Mouse (Mus musculus) intestine, embryonic 15.5 days (tissue): ENCODE measurements around the gene Ntn4. TPM values are rescaled to one million over a fixed set of nuclear protein-coding genes. Genes with fewer than 3 reads are reported as not detected.

Experiments
- ATAC-seq: fragments of 200-750 bp; cut with Nextera tagmentation; 2 replicates; pipeline ENCODE4 v1.8.0; 2017; ENCODE audit warnings: moderate TSS enrichment, moderate library complexity
- H3K27ac ChIP-seq: fragments of 300-500 bp; sonication (generic); 2 replicates; pipeline ENCODE4 v1.5.1; 2015; ENCODE audit warnings: mild to moderate bottlenecking, inconsistent platforms
- H3K27me3 ChIP-seq: fragments of 300-500 bp; sonication (generic); replicated peaks from 2 replicates; pipeline ENCODE4 v1.6.1; 2015; ENCODE audit warnings: inconsistent platforms
- H3K36me3 ChIP-seq: fragments of 300-500 bp; sonication (generic); 2 replicates; pipeline ENCODE4 v1.6.1; 2015; ENCODE audit warnings: inconsistent platforms
- H3K4me1 ChIP-seq: fragments of 300-500 bp; sonication (generic); replicated peaks from 2 replicates; pipeline ENCODE4 v1.6.1; 2015; ENCODE audit warnings: inconsistent platforms
- H3K4me2 ChIP-seq: fragments of 300-500 bp; sonication (generic); replicated peaks from 2 replicates; pipeline ENCODE4 v1.6.1; 2015; ENCODE audit warnings: mild to moderate bottlenecking, inconsistent platforms
- H3K4me3 ChIP-seq: fragments of 300-500 bp; sonication (generic); replicated peaks from 2 replicates; pipeline ENCODE4 v1.5.1; 2015; ENCODE audit warnings: inconsistent platforms
- H3K9ac ChIP-seq: fragments of 300-500 bp; sonication (generic); 2 replicates; pipeline ENCODE4 v1.6.1; 2015; ENCODE audit warnings: inconsistent platforms
- H3K9me3 ChIP-seq: fragments of 300-500 bp; sonication (generic); 2 replicates; pipeline ENCODE4 v1.6.1; 2016; ENCODE audit warnings: inconsistent platforms
- WGBS: fragments of 180-500 bp; shearing (Covaris S2); methylation state at CpG from one replicate; pipeline ENCODE4 v1.1.7; 2015; 5-methylcytosine and 5-hydroxymethylcytosine counted together
- polyA plus RNA-seq: library from polyadenylated mRNA; unstranded; fragments of >200 nt; fragmentation: Nextera tagmentation; extraction: Ambion mirVana; gene quantifications from 2 replicates; pipeline ENCODE4 v1.2.1, GENCODE M21; 2015

The Ntn4 gene
- polyA plus RNA-seq, 1 experiment from 2014 or later = 0.29 TPM

DNA sequence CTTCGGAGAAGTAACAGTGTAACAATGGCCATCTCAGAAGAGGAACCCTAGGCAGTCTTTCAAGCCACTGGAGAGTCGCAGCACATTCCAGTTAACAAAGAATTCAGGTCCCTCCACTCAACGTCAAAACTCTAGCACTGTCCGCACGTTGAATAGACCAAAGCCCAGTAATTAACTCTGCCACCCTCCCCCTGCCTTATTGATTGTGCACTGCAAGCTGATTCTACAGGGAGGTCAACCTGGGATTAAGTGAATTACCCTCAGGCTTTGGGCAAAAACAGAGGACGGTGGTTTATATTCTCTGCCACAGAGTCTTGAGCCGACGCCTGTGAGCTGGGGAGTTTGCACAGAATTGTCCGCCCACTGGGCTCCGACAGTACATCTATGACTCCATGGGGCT lies 115.7 kb downstream of the Ntn4 start:
- no peak overlapping the region for H3K9ac ChIP-seq
- no peak for ATAC-seq
- H3K4me2 ChIP-seq = no peak overlapping the region
- H3K4me1 ChIP-seq = no peaks in the 10 kb centered on the region
- 60% methylated on average over 10 of the region's 10 CpGs for WGBS
- H3K9me3 ChIP-seq = no peaks in the 10 kb centered on the region
- no peak overlapping the region for H3K27ac ChIP-seq
- no peak overlapping the region for H3K4me3 ChIP-seq
- H3K36me3 ChIP-seq = no peaks in the 10 kb centered on the region
- no peaks in the 10 kb centered on the region for H3K27me3 ChIP-seq

DNA sequence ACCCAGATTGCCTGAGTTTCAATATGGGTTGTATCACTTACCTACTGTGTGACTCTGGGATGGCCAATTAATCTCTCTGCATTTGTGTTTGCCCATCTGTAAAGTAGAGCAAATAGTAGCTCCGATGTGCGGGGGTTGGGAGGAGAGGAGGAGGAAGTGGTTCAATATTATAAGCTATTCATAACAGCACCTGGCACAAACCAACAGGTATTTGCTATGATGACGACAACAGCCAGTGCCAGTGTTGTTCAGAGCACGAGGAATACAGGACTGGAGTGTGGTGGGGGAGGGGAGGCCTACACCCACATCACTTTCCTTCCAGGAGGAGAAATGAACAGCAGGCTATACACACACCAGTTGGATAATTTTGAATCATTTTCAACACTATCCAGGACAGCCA lies 119.2 kb downstream of the Ntn4 start:
- Histone ChIP-seq H3K27me3 (no peaks in the 10 kb centered on the region), H3K4me1 (no peaks in the 10 kb centered on the region), H3K36me3 (no peaks in the 10 kb centered on the region), H3K4me3 (no peak overlapping the region), H3K4me2 (no peak overlapping the region), H3K27ac (no peak overlapping the region), H3K9ac (no peak overlapping the region), H3K9me3 (no peaks in the 10 kb centered on the region)
- 45% methylated on average over 4 of the region's 4 CpGs for WGBS
- peak; percentile 69 for ATAC-seq

DNA sequence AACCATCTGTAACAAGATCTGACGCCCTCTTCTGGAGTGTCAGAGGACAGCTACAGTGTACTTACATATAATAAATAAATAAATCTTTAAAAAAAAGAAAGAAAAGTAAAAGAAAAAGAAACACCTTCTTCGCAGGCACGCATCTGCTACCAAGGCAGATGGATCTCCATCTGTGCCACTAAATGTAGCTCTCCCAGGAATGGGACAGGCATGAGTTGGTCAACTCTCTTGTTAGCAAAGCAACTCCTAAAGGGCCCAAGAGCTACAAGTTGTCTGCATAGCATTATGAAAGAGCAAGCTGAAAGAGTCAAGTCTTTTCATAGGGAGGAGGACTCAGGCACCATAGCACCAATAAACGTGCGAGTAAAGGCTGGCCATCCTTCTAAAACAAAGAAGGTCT lies 119.9 kb downstream of the Ntn4 start:
- WGBS = 83% methylated on average over 5 of the region's 5 CpGs
- H3K4me1 ChIP-seq = no peaks in the 10 kb centered on the region
- H3K9me3 ChIP-seq = no peaks in the 10 kb centered on the region
- H3K9ac ChIP-seq = no peak overlapping the region
- H3K36me3 ChIP-seq = no peaks in the 10 kb centered on the region
- H3K4me3 ChIP-seq = no peak overlapping the region
- no peak overlapping the region for H3K4me2 ChIP-seq
- H3K27ac ChIP-seq = no peak overlapping the region
- H3K27me3 ChIP-seq = no peaks in the 10 kb centered on the region
- ATAC-seq = no peak

DNA sequence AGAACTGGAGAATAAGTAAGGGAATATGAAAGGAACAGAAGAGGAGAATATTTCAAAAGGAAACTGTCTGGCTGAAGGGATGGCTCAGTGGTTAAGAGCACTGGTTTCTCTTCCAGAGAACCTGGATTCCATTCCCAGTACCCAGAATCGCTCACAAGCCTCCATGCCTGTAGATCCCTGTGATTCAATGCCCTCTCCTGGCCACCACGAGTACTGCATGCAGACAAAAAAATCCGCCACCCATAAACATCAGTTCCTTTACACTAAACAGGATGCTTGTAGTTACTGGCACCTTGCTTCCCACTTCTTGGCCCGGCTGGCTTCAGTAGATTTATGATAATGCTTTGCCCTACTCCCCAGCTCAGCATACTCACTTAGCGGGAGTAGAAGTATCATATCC lies 122.6 kb downstream of the Ntn4 start:
- H3K4me2 ChIP-seq = no peak overlapping the region
- H3K9ac ChIP-seq = no peak overlapping the region
- no peaks in the 10 kb centered on the region for H3K9me3 ChIP-seq
- H3K4me1 ChIP-seq = no peaks in the 10 kb centered on the region
- H3K27ac ChIP-seq = no peak overlapping the region
- 35% methylated on average over 5 of the region's 5 CpGs for WGBS
- no peaks in the 10 kb centered on the region for H3K27me3 ChIP-seq
- H3K4me3 ChIP-seq = no peak overlapping the region
- no peak for ATAC-seq
- H3K36me3 ChIP-seq = no peaks in the 10 kb centered on the region

DNA sequence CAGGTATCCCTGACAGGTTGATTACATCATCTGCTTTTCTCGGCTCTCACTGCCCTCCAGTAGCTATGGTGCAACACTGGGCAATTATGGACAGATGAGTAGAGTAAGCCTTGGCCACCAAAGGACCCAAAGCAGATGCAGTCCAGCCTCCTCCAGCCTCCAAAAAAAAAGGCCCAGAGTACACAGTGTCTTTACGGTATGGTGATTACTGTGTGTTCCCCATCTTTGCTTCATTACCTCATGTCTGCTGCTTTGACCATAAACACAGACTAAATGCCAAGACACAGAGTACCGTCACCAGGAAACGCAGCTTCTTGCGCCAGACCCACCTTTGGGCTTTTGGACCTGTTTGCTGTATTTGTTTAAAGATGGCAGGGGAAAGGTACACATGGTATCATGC lies 125.7 kb downstream of the Ntn4 start:
- Histone ChIP-seq H3K4me3 (no peak overlapping the region), H3K36me3 (no peaks in the 10 kb centered on the region), H3K27ac (no peak overlapping the region), H3K4me2 (no peak overlapping the region), H3K9me3 (no peaks in the 10 kb centered on the region), H3K9ac (no peak overlapping the region), H3K4me1 (no peaks in the 10 kb centered on the region), H3K27me3 (no peaks in the 10 kb centered on the region)
- no peak for ATAC-seq
- WGBS = 91% methylated on average over 5 of the region's 5 CpGs

DNA sequence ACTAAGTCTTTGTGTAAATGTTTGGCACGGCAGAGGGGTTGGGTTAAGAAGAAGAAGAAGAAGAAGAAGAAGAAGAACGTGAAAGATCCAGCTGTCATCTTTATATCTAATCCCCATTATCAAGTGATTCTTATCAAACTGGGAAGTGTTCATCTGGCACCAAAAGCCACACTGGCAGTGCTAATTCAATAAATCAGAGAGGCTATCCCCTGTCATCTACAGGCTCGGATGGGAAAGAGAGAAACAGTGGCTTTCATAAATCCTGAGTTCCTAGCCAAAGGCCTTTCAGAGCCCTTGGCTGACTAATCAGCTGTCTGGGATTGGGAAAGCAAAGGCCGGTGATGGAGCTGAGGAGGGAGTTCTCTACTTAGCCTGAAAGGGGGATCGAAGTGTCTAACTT lies 126.8 kb downstream of the Ntn4 start:
- no peak for ATAC-seq
- no peak overlapping the region for H3K4me3 ChIP-seq
- WGBS = 68% methylated on average over 5 of the region's 5 CpGs
- H3K27me3 ChIP-seq = no peaks in the 10 kb centered on the region
- no peak overlapping the region for H3K27ac ChIP-seq
- no peaks in the 10 kb centered on the region for H3K36me3 ChIP-seq
- no peak overlapping the region for H3K4me2 ChIP-seq
- no peaks in the 10 kb centered on the region for H3K4me1 ChIP-seq
- no peak overlapping the region for H3K9ac ChIP-seq
- H3K9me3 ChIP-seq = no peaks in the 10 kb centered on the region

DNA sequence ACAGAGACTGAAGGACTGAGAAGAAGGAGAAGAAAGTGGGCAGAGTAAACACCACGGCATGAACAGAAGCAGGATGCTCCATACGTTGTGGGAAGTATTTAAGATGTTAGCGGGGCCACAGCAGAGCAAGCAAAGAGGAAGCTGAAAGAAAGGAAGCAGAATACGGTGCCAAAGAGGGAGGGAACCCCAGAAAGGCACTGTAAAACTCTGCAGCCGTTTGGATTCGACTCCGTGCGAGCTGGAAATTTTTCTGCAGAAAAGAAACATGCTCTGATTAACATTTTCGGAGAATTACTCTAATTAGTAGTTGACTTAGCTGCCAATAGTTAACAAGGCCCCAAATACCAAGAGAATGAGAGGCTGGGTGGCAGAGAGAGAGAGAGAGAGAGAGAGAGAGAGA lies 127.7 kb downstream of the Ntn4 start:
- no peaks in the 10 kb centered on the region for H3K4me1 ChIP-seq
- H3K9ac ChIP-seq = no peak overlapping the region
- H3K4me3 ChIP-seq = no peak overlapping the region
- H3K9me3 ChIP-seq = no peaks in the 10 kb centered on the region
- no peak overlapping the region for H3K4me2 ChIP-seq
- no peak for ATAC-seq
- H3K27me3 ChIP-seq = no peaks in the 10 kb centered on the region
- no peak overlapping the region for H3K27ac ChIP-seq
- WGBS = 58% methylated on average over 9 of the region's 9 CpGs
- H3K36me3 ChIP-seq = no peaks in the 10 kb centered on the region

DNA sequence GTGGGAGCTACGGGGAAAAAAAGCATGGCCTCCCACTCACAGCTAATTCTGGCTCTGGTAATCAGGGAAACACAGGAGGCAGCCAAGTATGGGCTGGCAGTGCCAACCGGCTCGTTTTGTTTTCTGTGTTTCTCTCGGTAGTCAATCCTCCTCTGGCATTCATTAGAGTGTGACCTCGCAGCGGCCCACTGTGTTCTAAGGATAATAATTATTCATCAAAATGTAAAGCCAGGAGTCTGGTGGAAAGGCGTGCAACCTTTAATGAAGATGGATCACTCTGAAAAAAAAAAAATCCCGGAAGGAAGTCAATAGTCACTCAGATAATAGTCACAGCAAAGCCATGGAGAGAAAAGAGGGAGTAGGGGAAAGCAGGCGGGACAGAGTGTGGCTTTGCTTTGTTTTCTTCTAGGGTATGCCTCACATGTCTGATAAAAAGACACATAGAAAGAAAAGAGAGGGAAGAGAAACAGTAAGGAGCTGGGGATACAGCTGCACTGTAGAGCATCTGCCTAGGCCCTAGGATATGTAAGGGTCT lies 131.5 kb downstream of the Ntn4 start:
- no peak for ATAC-seq
- H3K27ac ChIP-seq = no peak overlapping the region
- H3K4me3 ChIP-seq = no peak overlapping the region
- H3K36me3 ChIP-seq = no peaks in the 10 kb centered on the region
- no peak overlapping the region for H3K4me2 ChIP-seq
- H3K4me1 ChIP-seq = no peaks in the 10 kb centered on the region
- H3K9ac ChIP-seq = no peak overlapping the region
- no peaks in the 10 kb centered on the region for H3K9me3 ChIP-seq
- 55% methylated on average over 9 of the region's 9 CpGs for WGBS
- H3K27me3 ChIP-seq = no peaks in the 10 kb centered on the region

DNA sequence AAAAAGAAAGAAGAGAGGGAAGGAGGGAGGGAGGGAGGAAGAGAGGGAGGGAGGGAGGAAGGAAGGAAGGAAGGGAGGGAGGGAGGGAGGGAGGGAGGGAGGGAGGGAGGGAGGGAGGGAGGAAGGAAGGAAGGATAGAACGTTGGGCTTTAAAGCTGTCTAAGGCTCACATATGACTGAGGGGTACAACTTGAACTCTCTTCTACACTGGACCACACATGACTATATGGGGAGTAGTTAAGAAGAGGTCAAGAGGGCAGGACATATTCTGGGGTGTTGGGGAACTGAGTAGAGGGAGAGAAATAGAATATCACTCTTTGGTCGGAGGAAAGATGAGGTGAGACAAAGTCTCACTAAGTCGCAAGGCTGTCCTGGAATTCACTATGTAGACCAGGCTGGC lies 132.0 kb downstream of the Ntn4 start:
- no peak overlapping the region for H3K27ac ChIP-seq
- WGBS = 81% methylated on average over 3 of the region's 3 CpGs

DNA sequence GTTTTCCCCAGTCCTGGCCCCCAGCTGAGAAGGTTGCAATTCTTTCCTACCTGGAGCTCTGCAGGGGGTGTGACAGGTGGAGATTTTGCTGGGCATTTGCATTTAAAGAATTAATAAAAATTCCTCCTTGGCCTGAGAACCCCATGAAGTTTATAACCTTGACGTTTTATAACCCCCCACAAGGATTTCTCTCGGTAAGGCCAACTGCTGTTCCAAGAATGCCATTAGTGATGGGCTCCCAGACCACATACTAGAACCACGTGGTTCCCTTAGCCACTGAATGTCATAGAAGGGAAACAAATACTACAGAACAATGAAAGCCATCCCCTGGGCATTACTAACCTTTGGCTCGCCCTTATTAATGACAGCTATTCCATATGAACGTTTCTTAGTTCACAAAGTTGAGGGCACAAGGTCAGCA lies 136.3 kb downstream of the Ntn4 start:
- Histone ChIP-seq H3K9me3 (no peaks in the 10 kb centered on the region), H3K4me1 (no peaks in the 10 kb centered on the region), H3K9ac (no peak overlapping the region), H3K4me3 (no peak overlapping the region), H3K36me3 (no peaks in the 10 kb centered on the region), H3K27me3 (no peaks in the 10 kb centered on the region), H3K4me2 (no peak overlapping the region), H3K27ac (no peak overlapping the region)
- no peak for ATAC-seq
- WGBS = 33% methylated on average over 5 of the region's 5 CpGs

More for the DNA sequence above, 132.0 kb downstream of the Ntn4 start:
- Histone ChIP-seq H3K36me3 (no peaks in the 10 kb centered on the region), H3K9me3 (no peaks in the 10 kb centered on the region), H3K9ac (no peak overlapping the region), H3K4me3 (no peak overlapping the region), H3K27me3 (no peaks in the 10 kb centered on the region), H3K4me1 (no peaks in the 10 kb centered on the region), H3K4me2 (no peak overlapping the region)
- ATAC-seq = no peak

DNA sequence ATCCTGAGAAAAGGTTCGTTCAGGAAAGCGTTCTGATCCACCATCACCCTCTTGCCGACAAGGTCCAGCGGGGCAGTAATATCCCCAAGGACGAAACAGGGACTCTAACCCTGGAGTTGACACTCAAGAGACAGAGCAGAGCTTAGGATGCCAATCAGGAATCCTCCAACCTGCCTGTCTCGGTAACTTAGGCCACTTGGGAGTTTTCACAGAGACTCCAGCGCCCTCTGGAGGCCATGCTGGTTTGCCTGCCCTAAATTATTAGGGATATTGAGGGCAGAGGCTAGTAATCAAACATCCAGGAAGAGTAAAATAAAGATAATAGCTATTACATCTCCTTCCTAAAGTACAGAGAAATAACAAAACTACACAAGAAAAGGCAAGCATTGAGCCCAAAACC lies 136.9 kb downstream of the Ntn4 start:
- 42% methylated on average over 7 of the region's 7 CpGs for WGBS

DNA sequence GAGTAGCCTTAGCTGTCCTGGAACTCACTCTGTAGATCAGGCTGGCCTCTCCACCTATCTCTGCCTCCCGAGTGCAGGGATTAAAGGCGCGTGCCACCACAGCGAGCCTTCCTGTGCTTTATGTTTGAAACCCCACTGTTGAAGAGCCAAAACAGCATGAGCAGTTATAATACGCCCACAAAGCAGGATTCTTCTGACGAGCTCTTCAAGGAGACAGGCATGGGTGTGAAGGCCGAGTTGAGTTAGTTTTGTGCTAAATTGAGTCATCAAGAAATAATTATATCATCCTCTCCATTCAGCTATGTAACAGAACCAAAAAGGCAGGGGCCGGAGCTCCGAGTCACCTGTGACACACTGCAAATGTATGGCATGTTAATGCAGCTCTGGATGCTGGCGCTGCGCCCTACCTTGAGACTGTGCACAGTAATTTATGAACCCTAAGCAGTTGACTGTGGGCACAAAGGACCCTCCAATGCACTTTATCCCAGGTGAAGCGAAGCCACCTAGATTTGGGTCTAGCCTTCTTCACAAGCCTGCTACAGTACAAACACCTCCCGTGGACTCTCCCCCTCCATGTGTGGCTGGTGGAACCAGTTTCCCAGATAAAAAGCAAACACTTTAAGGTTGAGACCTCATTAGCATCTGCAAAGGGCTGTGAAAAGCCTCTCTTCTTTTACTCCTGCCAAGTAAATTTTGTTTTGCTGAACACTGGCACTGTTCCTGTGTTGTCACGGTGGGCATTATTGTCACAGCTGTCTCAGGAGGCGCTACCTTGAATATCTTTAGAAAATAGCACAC lies 142.9 kb downstream of the Ntn4 start:
- Histone ChIP-seq H3K9me3 (no peaks in the 10 kb centered on the region), H3K9ac (no peak overlapping the region), H3K4me2 (no peak overlapping the region), H3K27ac (no peak overlapping the region), H3K4me3 (no peak overlapping the region), H3K27me3 (no peaks in the 10 kb centered on the region), H3K36me3 (no peaks in the 10 kb centered on the region), H3K4me1 (no peaks in the 10 kb centered on the region)
- no peak for ATAC-seq
- 76% methylated on average over 15 of the region's 15 CpGs for WGBS

More for the DNA sequence above, 136.9 kb downstream of the Ntn4 start:
- Histone ChIP-seq H3K4me2 (no peak overlapping the region), H3K36me3 (no peaks in the 10 kb centered on the region), H3K27me3 (no peaks in the 10 kb centered on the region), H3K9ac (no peak overlapping the region), H3K9me3 (no peaks in the 10 kb centered on the region), H3K4me1 (no peaks in the 10 kb centered on the region), H3K4me3 (no peak overlapping the region), H3K27ac (no peak overlapping the region)
- ATAC-seq = no peak
